9 mouse cellular contexts compared by ENCODE assay signal in genomic region chr5:114604781-114605290, GRCm38 (mm10). TPM values are rescaled to one million over a fixed set of nuclear protein-coding genes. Genes with fewer than 3 reads are reported as not detected.
A peak's percentile ranks its signal among the peaks of the same experiment; 100 is the strongest.
DNase-seq lines count a peak whose midpoint lies in the region; ATAC-seq and TF ChIP-seq lines count a peak whose summit lies in the region.
"Had no signal": no experiment of that assay in that cellular context is flagged by ENCODE, and none has a peak within 500 bp of the region (broad histone marks: within the 10 kb centered on the region; RNA-seq: fewer than 3 reads in every experiment).

No protein-coding gene starts in this region.

- TF ChIP-seq RAD21 in CH12.LX (IDR thresholded peaks at IDR 0.05; ENCODE audit: low read depth, low read length) = peak; percentile 21

- TF ChIP-seq CTCF in CH12.LX (conservative IDR thresholded peaks at IDR 0.05 in 1 of 2, IDR thresholded peaks at IDR 0.05 in 1 of 2; ENCODE audit: low read depth in 2 of 2, low read length in 2 of 2) = peak; percentile 35 to 66; a peak in 3 of 4 replicates

- no peak overlapping the region for H3K27ac ChIP-seq in heart, embryonic 11.5 days (ENCODE audit: low read depth, low read length)
- no peak overlapping the region for H3K27ac ChIP-seq in CH12.LX (ENCODE audit: insufficient read depth, low read depth)
- H3K27ac ChIP-seq in embryonic facial prominence, embryonic 14.5 days (replicated peaks; ENCODE audit: low read depth, low read length) = no peak overlapping the region
- no peak overlapping the region for H3K27ac ChIP-seq in limb, embryonic 14.5 days (replicated peaks; ENCODE audit: low read depth, low read length)
- H3K27ac ChIP-seq: macrophage had no signal

- H3K9ac ChIP-seq in heart, embryonic 11.5 days (ENCODE audit: low read depth, low read length) = no peak overlapping the region
- H3K9ac ChIP-seq in CH12.LX (ENCODE audit: insufficient read depth, low read depth) = no peak overlapping the region
- no peak overlapping the region for H3K9ac ChIP-seq in embryonic facial prominence, embryonic 14.5 days (ENCODE audit: low read depth, low read length)
- no peak overlapping the region for H3K9ac ChIP-seq in limb, embryonic 14.5 days (ENCODE audit: low read depth, low read length, severe bottlenecking)

- TF ChIP-seq EP300 in CH12.LX (IDR thresholded peaks at IDR 0.05; ENCODE audit: low read length) = no peak

- H3K9me3 ChIP-seq in heart, embryonic 11.5 days (replicated peaks; ENCODE audit: control insufficient read depth, low read length) = no peaks in the 10 kb centered on the region
- H3K9me3 ChIP-seq in CH12.LX (replicated peaks; ENCODE audit: low read length) = no peaks in the 10 kb centered on the region
- no peaks in the 10 kb centered on the region for H3K9me3 ChIP-seq in embryonic facial prominence, embryonic 14.5 days (ENCODE audit: control insufficient read depth, low read length)
- H3K9me3 ChIP-seq in limb, embryonic 14.5 days (ENCODE audit: control insufficient read depth, low read length) = no peaks in the 10 kb centered on the region

- no peak for TF ChIP-seq POLR2A in CH12.LX (IDR thresholded peaks at IDR 0.05; ENCODE audit: low read depth, low read length)
- TF ChIP-seq POLR2A in limb, embryonic 14.5 days (IDR thresholded peaks at IDR 0.05; ENCODE audit: borderline replicate concordance, extremely low read depth, insufficient read depth, insufficient read length) = no peak

- 0 out of 2 replicates have a peak, but pooled peaks cover 3% of the 10 kb centered on the region for H3K4me1 ChIP-seq in heart, embryonic 11.5 days (ENCODE audit: control insufficient read depth, insufficient read depth, low read length)
- peaks cover 3 to 22% of the 10 kb centered on the region in 2 experiments; a peak in 3 of 4 replicates for H3K4me1 ChIP-seq in CH12.LX (ENCODE audit: control insufficient read depth in 1 of 2, insufficient read depth in 2 of 2)
- peaks cover 17% of the 10 kb centered on the region for H3K4me1 ChIP-seq in embryonic facial prominence, embryonic 14.5 days (ENCODE audit: control insufficient read depth, insufficient read depth, low read length)
- H3K4me1 ChIP-seq in limb, embryonic 14.5 days (ENCODE audit: control insufficient read depth, insufficient read depth, low read length) = peaks cover 24% of the 10 kb centered on the region

- H3K36me3 ChIP-seq in heart, embryonic 11.5 days (ENCODE audit: control insufficient read depth, insufficient read depth, low read length) = no peaks in the 10 kb centered on the region
- no peaks in the 10 kb centered on the region for H3K36me3 ChIP-seq in CH12.LX (replicated peaks in 1 of 2; ENCODE audit: control insufficient read depth in 1 of 2, insufficient read depth in 1 of 2, low read length in 1 of 2)
- H3K36me3 ChIP-seq in embryonic facial prominence, embryonic 14.5 days (ENCODE audit: control insufficient read depth, insufficient read depth, low read length) = no peaks in the 10 kb centered on the region
- no peaks in the 10 kb centered on the region for H3K36me3 ChIP-seq in limb, embryonic 14.5 days (ENCODE audit: control insufficient read depth, insufficient read depth, low read length)

- no peak overlapping the region for H3K4me3 ChIP-seq in heart, embryonic 11.5 days (ENCODE audit: low read depth, low read length)
- H3K4me3 ChIP-seq in CH12.LX (replicated peaks in 1 of 3; ENCODE audit: low read depth in 2 of 3, low read length in 2 of 3, poor library complexity in 1 of 3) = no peak overlapping the region
- no peak overlapping the region for H3K4me3 ChIP-seq in embryonic facial prominence, embryonic 14.5 days (ENCODE audit: low read depth, low read length)
- no peak overlapping the region for H3K4me3 ChIP-seq in limb, embryonic 14.5 days (replicated peaks; ENCODE audit: low read length)

- ATAC-seq in heart, embryonic 11.5 days (replicated peaks; ENCODE audit: insufficient number of reproducible peaks, low FRiP score, low TSS enrichment) = no peak
- no peak; the same call in 1 of the 2 replicates for ATAC-seq in embryonic facial prominence, embryonic 14.5 days (ENCODE audit: low read depth)
- ATAC-seq in limb, embryonic 14.5 days (ENCODE audit: low FRiP score, low read depth) = no peak
- ATAC-seq in cerebellum, adult (ENCODE audit: insufficient number of reproducible peaks, low FRiP score, low TSS enrichment) = no peak

- dilution Hi-C loops in CH12.LX (cut with MboI; ENCODE audit: extremely low pct_ligation_motif_present, extremely low pct_unique_long_range_greater_than_20kb, low sequenced_read_pairs) = no loop called here

- H3K79me2 ChIP-seq in CH12.LX (replicated peaks; ENCODE audit: control insufficient read depth, extremely low read depth, insufficient read depth, poor library complexity, severe bottlenecking) = no peaks in the 10 kb centered on the region

- H3K4me2 ChIP-seq in heart, embryonic 11.5 days = no peak overlapping the region
- H3K4me2 ChIP-seq in CH12.LX (ENCODE audit: insufficient read depth, low read depth, poor library complexity, severe bottlenecking) = no peak overlapping the region
- H3K4me2 ChIP-seq in embryonic facial prominence, embryonic 14.5 days (ENCODE audit: low read depth, low read length) = no peak overlapping the region
- no peak overlapping the region for H3K4me2 ChIP-seq in limb, embryonic 14.5 days (replicated peaks; ENCODE audit: low read depth, low read length, severe bottlenecking)

- H3K27me3 ChIP-seq in heart, embryonic 11.5 days (ENCODE audit: control insufficient read depth, insufficient read depth, low read length) = 0 out of 2 replicates have a peak, but pooled peaks cover 2% of the 10 kb centered on the region
- H3K27me3 ChIP-seq in CH12.LX (replicated peaks) = peaks cover 27% of the 10 kb centered on the region
- H3K27me3 ChIP-seq in embryonic facial prominence, embryonic 14.5 days (replicated peaks; ENCODE audit: control insufficient read depth, insufficient read depth, low read length) = peaks cover 1% of the 10 kb centered on the region; the same call in 1 of the 2 replicates
- H3K27me3 ChIP-seq in limb, embryonic 14.5 days (ENCODE audit: control insufficient read depth, insufficient read depth, low read length) = 0 out of 2 replicates have a peak, but pooled peaks cover 3% of the 10 kb centered on the region

- peak; percentile 35 for DNase-seq in heart, postnatal 4 days
- DNase-seq in CH12.LX (ENCODE audit: extremely low read depth) = no peak
- DNase-seq in embryonic facial prominence, embryonic 14.5 days (ENCODE audit: low spot score) = peak; percentile 48
- peak; percentile 24 for DNase-seq in limb, embryonic 14.5 days (ENCODE audit: low spot score)
- DNase-seq in layer of hippocampus, adult 11-12 months (ENCODE audit: low spot score) = no peak
- DNase-seq in adrenal gland, postnatal 10 days = no peak

- in situ Hi-C loops in CH12.LX (cut with MboI; ENCODE audit: low pct_ligation_motif_present, low pct_unique_long_range_greater_than_20kb, low sequenced_read_pairs) = no loop called here

- WGBS in heart, embryonic 11.5 days (ENCODE audit: insufficient replicate concordance) = 36% methylated on average over 11 of the region's 11 CpGs
- 36% methylated on average over 9 of the region's 11 CpGs for WGBS in embryonic facial prominence, embryonic 14.5 days
- 10% methylated on average over 11 of the region's 11 CpGs for WGBS in limb, embryonic 14.5 days

TF ChIP-seq in CH12.LX, 34 proteins besides CTCF, POLR2A, EP300 and RAD21:
- no peak for TF ChIP-seq SIN3A (IDR thresholded peaks at IDR 0.05; ENCODE audit: low read length)
- peak; percentile 37 for TF ChIP-seq SMC3 (IDR thresholded peaks at IDR 0.05; ENCODE audit: low read depth, low read length)
- no peak for TF ChIP-seq JUND (conservative IDR thresholded peaks at IDR 0.05; ENCODE audit: low read depth, low read length)
- no peak for TF ChIP-seq E2F4 (IDR thresholded peaks at IDR 0.05; ENCODE audit: insufficient replicate concordance, low read depth, low read length)

RNA-seq across cellular contexts. Expression of gene Fam222a, which starts 37.0 kb away (rescaled TPM):
- total RNA-seq in heart, postnatal 4 days (2021) = 1 to 10 TPM; 6.0 to 7.0 TPM
- 0.55 and 0.79 TPM in 2 replicates for polyA plus RNA-seq in heart, embryonic 11.5 days (2014; fragmentation: Nextera tagmentation; extraction: Ambion mirVana)
- not detected in 2 replicates for total RNA-seq in CH12.LX (2012; rRNA removed)
- not detected in 2 replicates for total RNA-seq in CH12.LX (2014; rRNA removed)
- 0.13 and 0.14 TPM in 2 replicates for polyA plus RNA-seq in CH12.LX (2012; ENCODE audit: insufficient read length, low read depth)
- polyA plus RNA-seq in embryonic facial prominence, embryonic 14.5 days (2014; fragmentation: Nextera tagmentation; extraction: Ambion mirVana) = 1.4 and 1.6 TPM in 2 replicates
- polyA plus RNA-seq in limb, embryonic 14.5 days (2012; rRNA removed) = 1.5 and 2.2 TPM in 2 replicates
- polyA plus RNA-seq in limb, embryonic 14.5 days (2014; fragmentation: Nextera tagmentation; extraction: Ambion mirVana) = 0.86 and 1.1 TPM in 2 replicates
- 10 to 100 TPM; 29.5 to 56.8 TPM for total RNA-seq in adrenal gland, postnatal 10 days (2021)

RNA-seq across cellular contexts. Expression of gene Trpv4, which starts 53.4 kb away (rescaled TPM):
- 1 to 10 TPM; 2.8 to 3.1 TPM for total RNA-seq in heart, postnatal 4 days (2021)
- 0.87 and 0.97 TPM in 2 replicates for polyA plus RNA-seq in heart, embryonic 11.5 days (2014; fragmentation: Nextera tagmentation; extraction: Ambion mirVana)
- total RNA-seq in CH12.LX (2012; rRNA removed) (0.13 TPM in 1 of 2 replicates, not detected in the other), CH12.LX (2014; rRNA removed) (not detected in 2 replicates)
- polyA plus RNA-seq in CH12.LX (2012; ENCODE audit: insufficient read length, low read depth) = 0.22 and 0.24 TPM in 2 replicates
- 11.9 TPM in 2 replicates for polyA plus RNA-seq in embryonic facial prominence, embryonic 14.5 days (2014; fragmentation: Nextera tagmentation; extraction: Ambion mirVana)
- 44.9 and 68.2 TPM in 2 replicates for polyA plus RNA-seq in limb, embryonic 14.5 days (2012; rRNA removed)
- 12.9 TPM in 2 replicates for polyA plus RNA-seq in limb, embryonic 14.5 days (2014; fragmentation: Nextera tagmentation; extraction: Ambion mirVana)
- 1 to 10 TPM; 2.8 to 2.9 TPM for total RNA-seq in adrenal gland, postnatal 10 days (2021)

Comparison
In these comparisons a context has a peak if more than half of its experiments do, and no peak if none do; other contexts are left out.
1. DNase-seq: peak in heart, postnatal 4 days (single experiment), embryonic facial prominence, embryonic 14.5 days (single experiment) and limb, embryonic 14.5 days (single experiment); none in CH12.LX (single experiment), layer of hippocampus, adult 11-12 months (single experiment) and adrenal gland, postnatal 10 days (single experiment).